Mouse (Mus musculus) CD4-positive, CD25-positive, alpha-beta regulatory T cell, adult 4 months (primary cell): Measurements from ENCODE around the gene Pex14. TPM values are rescaled to one million over a fixed set of nuclear protein-coding genes. Genes with fewer than 3 reads are reported as not detected.

Source experiments
- ATAC-seq: one replicate; pipeline ENCODE4 v1.8.0; 2017
- polyA plus RNA-seq, 2 experiments: library from polyadenylated mRNA; unstranded; fragments of 100-300 nt; shearing (Covaris generic); gene quantifications; one replicate each; pipeline ENCODE4 v1.2.1; 2017

Pex14 gene
- polyA plus RNA-seq, 2 experiments from 2014 or later, result 16.2 to 23.5 TPM

- no peak for ATAC-seq
Measured at GRCm38 (mm10) chr4:148979837-148980236, 119.8 kb downstream of the Pex14 start.

- no peak for ATAC-seq
Measured at GRCm38 (mm10) chr4:148978926-148979325, 120.8 kb downstream of the Pex14 start.

- ATAC-seq, result no peak
Measured at GRCm38 (mm10) chr4:148978221-148978855, 121.3 kb downstream of the Pex14 start.

GRCm38 (mm10) chr4:148974833-148975232, 124.8 kb downstream of the Pex14 start:
- no peak for ATAC-seq

GRCm38 (mm10) chr4:148973387-148973786, 126.3 kb downstream of the Pex14 start:
- ATAC-seq, result no peak

- no peak for ATAC-seq
Measured at GRCm38 (mm10) chr4:148972707-148973106, 127.0 kb downstream of the Pex14 start.

- ATAC-seq, result no peak
Measured at GRCm38 (mm10) chr4:148971613-148972242, 127.9 kb downstream of the Pex14 start.

- ATAC-seq, result no peak
Measured at GRCm38 (mm10) chr4:148970742-148971141, 128.9 kb downstream of the Pex14 start.

- no peak for ATAC-seq
Measured at GRCm38 (mm10) chr4:148969610-148970009, 130.1 kb downstream of the Pex14 start.

- ATAC-seq, result no peak
Measured at GRCm38 (mm10) chr4:148968859-148969258, 130.8 kb downstream of the Pex14 start.

- ATAC-seq, result no peak
Measured at GRCm38 (mm10) chr4:148966132-148966531, 133.5 kb downstream of the Pex14 start.

- no peak for ATAC-seq
Measured at GRCm38 (mm10) chr4:148964541-148965310, 134.9 kb downstream of the Pex14 start.

- ATAC-seq, result no peak
Measured at GRCm38 (mm10) chr4:148962096-148962495, 137.6 kb downstream of the Pex14 start.

- ATAC-seq, result no peak
Measured at GRCm38 (mm10) chr4:148961081-148961480, 138.6 kb downstream of the Pex14 start.

GRCm38 (mm10) chr4:148960011-148960410, 139.7 kb downstream of the Pex14 start:
- ATAC-seq, result no peak

- ATAC-seq, result no peak
Measured at GRCm38 (mm10) chr4:148955131-148955813, 144.4 kb downstream of the Pex14 start.

- no peak for ATAC-seq
Measured at GRCm38 (mm10) chr4:148952328-148953222, 147.1 kb downstream of the Pex14 start.

GRCm38 (mm10) chr4:148951821-148952291, 147.8 kb downstream of the Pex14 start:
- no peak for ATAC-seq

GRCm38 (mm10) chr4:148950932-148951650, 148.6 kb downstream of the Pex14 start:
- no peak for ATAC-seq

GRCm38 (mm10) chr4:148950487-148950886, 149.2 kb downstream of the Pex14 start:
- no peak for ATAC-seq

GRCm38 (mm10) chr4:148947833-148948388, 151.8 kb downstream of the Pex14 start:
- no peak for ATAC-seq
